Mouse (Mus musculus) mouse trophoblast stem cell (cell line): ENCODE results near the gene Ifitm2.

Source experiments
- in situ Hi-C, 2 experiments: fragments of 300-500 bp; cut with MseI, MboI; formaldehyde crosslinking; loops; 2 replicates in 1 of 2; 3 replicates in 1 of 2; pipeline ENCODE4 v1.15.1; 2025

The Ifitm2 gene

DNA sequence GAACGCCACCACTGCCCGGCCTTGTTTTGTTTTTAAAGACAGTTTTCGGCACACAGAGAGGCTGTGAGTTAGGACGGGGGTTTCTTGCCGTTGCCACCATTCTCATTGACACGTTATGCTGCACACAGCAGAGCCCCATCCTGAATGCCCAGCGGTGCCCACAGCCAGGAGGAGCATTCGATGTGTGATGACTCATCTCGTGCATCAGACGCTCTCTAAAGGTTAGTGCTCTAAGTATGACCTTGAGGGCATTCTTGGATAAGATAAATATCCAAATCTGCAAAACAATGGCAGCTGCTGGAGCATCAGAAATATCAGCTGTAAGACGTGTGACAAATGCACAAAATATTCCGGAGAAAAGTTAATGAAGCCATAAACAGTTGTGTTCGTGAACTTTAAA lies 48.7 kb downstream of the Ifitm2 start:
- in situ Hi-C loops = no loop called here

DNA sequence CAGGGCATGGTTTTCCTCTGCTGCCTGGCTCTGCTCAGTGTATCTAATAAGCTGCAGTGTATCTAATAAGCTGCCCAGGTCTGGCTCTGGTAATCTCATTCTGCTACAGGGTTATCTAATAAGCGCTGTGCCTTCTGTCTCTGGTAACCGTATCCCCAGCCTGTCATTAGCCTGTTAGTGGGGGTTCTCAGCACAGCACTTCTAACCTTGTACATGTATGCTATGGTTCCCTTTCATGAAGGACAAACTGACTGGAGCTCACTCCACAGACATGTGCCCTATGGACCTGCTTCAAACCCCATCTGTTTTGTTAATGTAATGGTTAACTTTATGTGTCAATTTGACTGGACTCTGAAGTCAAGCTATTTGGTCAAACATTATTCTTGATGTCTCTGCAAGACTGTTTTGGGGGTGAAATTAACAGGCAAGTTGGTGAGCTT lies 50.1 kb downstream of the Ifitm2 start:
- in situ Hi-C loops = no loop called here
